17 mouse cellular contexts compared by ENCODE assay signal in genomic region chr11:53202459-53203250, GRCm38 (mm10).
"Had no signal": no experiment of that assay in that cellular context is flagged by ENCODE, and none has a peak within 500 bp of the region (broad histone marks: within the 10 kb centered on the region; RNA-seq: fewer than 3 reads in every experiment).

No protein-coding gene starts in this region.

- H3K4me2 ChIP-seq: lung, embryonic 15.5 days; midbrain, embryonic 11.5 days; midbrain, embryonic 13.5 days; midbrain, embryonic 15.5 days; neural tube, embryonic 12.5 days; stomach, embryonic 15.5 days had no signal

- H3K4me1 ChIP-seq: lung, embryonic 15.5 days; megakaryocyte, embryonic 14.5 days; midbrain, embryonic 13.5 days; midbrain, embryonic 15.5 days; neural tube, embryonic 12.5 days; stomach, embryonic 15.5 days had no signal

- H3K36me3 ChIP-seq: lung, embryonic 15.5 days; midbrain, embryonic 13.5 days; midbrain, embryonic 15.5 days; neural tube, embryonic 12.5 days; stomach, embryonic 15.5 days had no signal

- H3K27me3 ChIP-seq: lung, embryonic 15.5 days; megakaryocyte, embryonic 14.5 days; midbrain, embryonic 13.5 days; midbrain, embryonic 15.5 days; neural tube, embryonic 12.5 days; stomach, embryonic 15.5 days had no signal

- DNase-seq: lung, adult 2 months; lung, postnatal 14 days; lung, postnatal 36 days; right cerebral cortex, postnatal 14 days; thymus, adult 2 months; thymus, postnatal 25 days; thymus, postnatal 4 days had no signal

- H3K4me3 ChIP-seq: lung, embryonic 15.5 days; megakaryocyte, embryonic 14.5 days; midbrain, embryonic 13.5 days; midbrain, embryonic 15.5 days; neural tube, embryonic 12.5 days; stomach, embryonic 15.5 days had no signal

- H3K9ac ChIP-seq: lung, embryonic 15.5 days; midbrain, embryonic 13.5 days; midbrain, embryonic 15.5 days; neural tube, embryonic 12.5 days; stomach, embryonic 15.5 days had no signal

- H3K27ac ChIP-seq: lung, embryonic 15.5 days; macrophage; midbrain, embryonic 13.5 days; midbrain, embryonic 15.5 days; neural tube, embryonic 12.5 days; stomach, embryonic 15.5 days; stomach, postnatal 0 days had no signal

- H3K9me3 ChIP-seq: lung, embryonic 15.5 days; midbrain, embryonic 13.5 days; midbrain, embryonic 15.5 days; neural tube, embryonic 12.5 days; stomach, embryonic 15.5 days had no signal

- ATAC-seq: lung, postnatal 0 days; midbrain, embryonic 13.5 days; midbrain, embryonic 15.5 days had no signal
